Mouse (Mus musculus) inflammation-experienced regulatory T-cells, adult 6 months (primary cell): ENCODE measurements around the gene Man1a. TPM values are rescaled to one million over a fixed set of nuclear protein-coding genes. Genes with fewer than 3 reads are reported as not detected.

Experiments used
- ATAC-seq: one replicate; pipeline ENCODE4 v1.8.0; 2017
- polyA plus RNA-seq, 3 experiments: library from polyadenylated mRNA; unstranded; fragments of 100-300 nt; shearing (Covaris generic); gene quantifications; one replicate each; pipeline ENCODE4 v1.2.1; 2017

Gene Man1a
- polyA plus RNA-seq, 3 experiments from 2014 or later: 14.5 to 22.2 (median 20.0) TPM

GRCm38 (mm10) chr10:54013143-54013791 lies 63.1 kb downstream of the Man1a start:
- no peak for ATAC-seq

DNA sequence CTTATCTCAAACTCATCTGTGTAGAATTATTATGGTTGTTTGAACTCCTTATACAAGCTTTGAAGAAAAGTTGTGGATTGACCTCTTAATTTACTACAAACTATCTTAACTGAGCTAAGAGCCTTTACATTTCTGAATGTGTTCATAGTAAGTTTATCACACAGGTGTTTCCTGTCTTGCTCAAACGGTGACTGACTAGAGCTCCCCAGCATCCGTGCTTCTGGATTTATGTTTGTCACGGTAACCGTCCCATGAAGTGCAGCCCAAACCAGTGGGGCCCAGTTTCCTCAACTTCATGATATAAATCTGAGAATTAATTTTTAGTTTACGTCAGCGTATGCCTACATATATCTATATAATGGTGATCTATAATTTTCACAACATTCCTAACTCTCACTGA lies 67.3 kb downstream of the Man1a start:
- ATAC-seq: peak; percentile 66

- ATAC-seq: no peak
Measured at GRCm38 (mm10) chr10:54006868-54007267, 69.5 kb downstream of the Man1a start.

- ATAC-seq: peak; percentile 51
Measured at GRCm38 (mm10) chr10:54005847-54006246, 70.6 kb downstream of the Man1a start.

GRCm38 (mm10) chr10:54002936-54003335 lies 73.5 kb downstream of the Man1a start:
- ATAC-seq: no peak

GRCm38 (mm10) chr10:53997301-53997700 lies 79.1 kb downstream of the Man1a start:
- no peak for ATAC-seq

DNA sequence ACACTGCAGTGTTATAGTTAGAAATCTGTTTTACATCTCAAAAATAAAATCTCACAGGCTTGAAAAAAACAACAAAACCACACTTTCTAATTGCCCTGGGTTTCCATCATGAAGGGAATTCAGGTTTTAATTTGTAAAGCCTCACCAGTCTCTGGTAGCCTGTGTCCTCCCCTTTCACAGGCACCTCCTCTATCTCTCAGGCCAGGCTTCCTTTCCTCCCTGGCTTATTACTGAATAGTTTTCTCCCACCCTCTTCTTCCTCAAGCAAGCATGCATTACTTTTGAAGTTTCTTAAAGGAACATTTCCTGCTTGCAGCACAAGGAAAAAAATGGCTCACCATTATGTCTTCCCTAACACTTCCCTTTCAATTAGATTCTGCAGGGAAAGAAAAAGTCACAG lies 80.2 kb downstream of the Man1a start:
- no peak for ATAC-seq

DNA sequence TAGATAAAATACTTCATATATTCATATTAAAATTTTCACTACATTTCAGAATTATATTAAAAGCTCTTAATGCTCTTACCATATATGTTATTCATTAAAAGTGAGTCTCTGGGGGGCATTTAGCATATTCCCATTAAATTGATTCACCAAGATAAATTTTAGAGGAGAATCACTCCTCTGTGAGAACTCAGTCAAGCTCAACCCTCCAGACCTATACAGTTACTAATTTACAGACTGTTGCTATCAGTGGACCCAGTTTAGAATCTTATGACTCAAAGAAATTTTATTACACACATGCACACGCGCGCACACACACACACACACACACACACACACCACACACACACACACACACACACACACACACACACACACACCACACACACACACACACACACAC lies 81.8 kb downstream of the Man1a start:
- ATAC-seq: no peak

DNA sequence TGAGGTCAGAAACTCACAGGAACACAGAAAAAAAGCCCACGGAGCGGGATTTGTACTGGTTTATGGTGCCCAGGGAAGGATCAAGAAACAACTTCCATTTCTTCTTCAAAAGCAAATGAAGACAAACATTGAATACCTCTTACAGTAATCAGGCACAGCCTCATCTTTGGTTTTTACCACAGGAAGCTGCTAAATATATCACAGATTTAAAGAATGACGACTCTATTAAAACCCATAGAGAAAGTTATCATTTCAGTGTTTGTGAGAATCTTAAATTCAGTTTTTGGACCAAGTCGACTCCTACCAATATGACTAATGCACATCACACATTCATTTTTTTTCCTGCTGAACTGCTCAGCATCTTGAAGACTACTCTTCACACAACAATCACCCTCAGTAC lies 86.0 kb downstream of the Man1a start:
- ATAC-seq: peak; percentile 52

- peak; percentile 55 for ATAC-seq
Measured at GRCm38 (mm10) chr10:53984894-53985293, 91.5 kb downstream of the Man1a start.

- no peak for ATAC-seq
Measured at GRCm38 (mm10) chr10:53984086-53984485, 92.3 kb downstream of the Man1a start.

DNA sequence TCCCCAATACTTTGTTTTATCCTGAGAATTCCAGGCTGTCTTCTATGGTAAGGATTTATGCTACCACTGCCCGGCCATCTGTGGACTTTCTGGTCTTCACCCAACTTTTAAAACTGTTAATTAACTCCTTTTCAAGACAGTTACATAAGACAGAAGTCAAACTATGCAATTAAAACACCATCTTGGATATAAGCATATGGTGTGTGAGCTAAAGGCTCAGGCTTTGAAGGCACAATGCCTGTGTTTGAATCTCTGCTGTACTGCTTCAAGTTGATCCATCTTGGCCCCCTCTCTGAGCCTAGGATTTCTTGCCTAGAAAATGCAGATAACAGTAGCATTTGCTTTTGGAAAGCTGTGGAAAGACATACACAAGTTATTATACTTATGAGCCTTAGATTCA lies 97.8 kb downstream of the Man1a start:
- no peak for ATAC-seq

DNA sequence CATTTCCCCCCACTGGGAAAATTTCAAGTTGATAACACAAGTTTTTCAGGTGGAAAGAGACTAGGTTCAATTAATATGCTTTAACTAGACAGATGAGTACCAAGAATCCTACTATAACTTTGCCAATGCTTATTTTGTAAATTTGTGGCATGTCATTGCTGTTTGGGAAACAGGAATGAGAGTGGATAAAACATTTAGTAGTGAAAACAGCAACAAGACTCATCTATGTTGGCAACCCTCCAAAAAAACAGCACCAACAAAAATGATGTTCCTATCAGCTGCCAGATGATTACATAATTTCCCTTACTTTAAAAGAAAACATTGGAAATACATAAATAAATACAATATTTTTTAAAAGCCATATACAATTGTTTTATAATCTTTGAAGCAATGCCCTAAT lies 102.2 kb downstream of the Man1a start:
- no peak for ATAC-seq

DNA sequence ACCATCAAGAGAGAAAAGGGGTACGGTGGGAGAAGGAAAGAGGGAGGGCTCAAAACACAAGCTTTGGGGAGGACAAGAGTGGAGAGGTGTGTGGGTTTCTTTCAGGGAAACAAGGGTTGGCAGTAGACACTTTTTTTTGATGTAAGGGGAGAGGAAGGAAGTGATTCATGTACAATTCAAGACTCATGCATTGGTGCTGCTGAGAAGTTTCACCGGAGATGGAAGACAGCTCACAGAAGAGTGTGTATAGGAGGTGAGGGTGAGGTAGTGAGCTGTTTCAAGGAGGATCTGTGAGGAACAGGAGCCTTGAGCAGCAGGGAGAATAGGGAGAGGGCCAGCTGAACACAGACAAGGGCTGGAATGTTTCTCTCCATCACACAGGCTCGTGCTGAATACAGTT lies 116.7 kb downstream of the Man1a start:
- ATAC-seq: peak; percentile 61

DNA sequence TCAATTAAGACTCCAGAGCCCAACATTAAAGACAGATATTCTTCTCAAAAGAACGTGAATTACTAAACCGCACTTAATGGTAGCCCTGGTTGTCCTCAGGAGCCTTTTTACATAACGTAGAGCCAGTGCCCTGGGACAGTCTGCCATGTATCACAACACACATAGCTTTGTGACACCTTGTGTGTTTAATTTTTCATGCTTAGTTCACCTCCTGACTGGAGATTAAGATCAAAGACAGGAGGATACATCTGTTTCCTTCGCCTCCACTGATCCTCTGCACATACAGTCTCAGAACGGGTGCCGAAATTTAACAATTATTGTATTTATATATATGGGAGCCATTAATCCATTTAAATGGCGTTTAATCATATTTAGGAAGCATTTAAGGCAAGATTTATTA lies 134.8 kb downstream of the Man1a start:
- no peak for ATAC-seq

DNA sequence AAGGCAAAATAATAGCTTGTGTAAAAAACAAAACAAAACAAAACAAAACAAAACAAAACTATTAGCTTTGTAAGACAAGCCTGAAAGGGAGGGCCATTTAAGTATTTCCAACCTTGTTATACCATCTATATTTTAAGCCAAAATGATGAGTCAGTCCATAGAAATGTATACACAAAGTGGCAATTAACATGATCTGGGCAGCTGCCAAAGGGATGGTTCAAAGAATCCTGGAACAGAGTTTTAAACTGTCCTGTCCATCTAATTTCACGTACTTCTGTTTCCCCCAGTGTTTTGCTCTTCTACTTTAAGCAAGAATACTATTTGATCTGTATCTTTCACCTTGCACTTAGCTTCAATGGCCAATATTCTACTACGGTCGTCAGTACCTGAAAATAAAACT lies 138.2 kb downstream of the Man1a start:
- no peak for ATAC-seq

GRCm38 (mm10) chr10:53936078-53936477 lies 140.3 kb downstream of the Man1a start:
- no peak for ATAC-seq

GRCm38 (mm10) chr10:53929722-53930500 lies 146.5 kb downstream of the Man1a start:
- no peak for ATAC-seq

GRCm38 (mm10) chr10:53927904-53928303 lies 148.5 kb downstream of the Man1a start:
- ATAC-seq: no peak

GRCm38 (mm10) chr10:53925456-53925855 lies 151.0 kb downstream of the Man1a start:
- ATAC-seq: no peak

GRCm38 (mm10) chr10:53922236-53922635 lies 154.2 kb downstream of the Man1a start:
- no peak for ATAC-seq

GRCm38 (mm10) chr10:53917517-53917916 lies 158.9 kb downstream of the Man1a start:
- no peak for ATAC-seq

- no peak for ATAC-seq
Measured at GRCm38 (mm10) chr10:53915719-53916118, 160.7 kb downstream of the Man1a start.

DNA sequence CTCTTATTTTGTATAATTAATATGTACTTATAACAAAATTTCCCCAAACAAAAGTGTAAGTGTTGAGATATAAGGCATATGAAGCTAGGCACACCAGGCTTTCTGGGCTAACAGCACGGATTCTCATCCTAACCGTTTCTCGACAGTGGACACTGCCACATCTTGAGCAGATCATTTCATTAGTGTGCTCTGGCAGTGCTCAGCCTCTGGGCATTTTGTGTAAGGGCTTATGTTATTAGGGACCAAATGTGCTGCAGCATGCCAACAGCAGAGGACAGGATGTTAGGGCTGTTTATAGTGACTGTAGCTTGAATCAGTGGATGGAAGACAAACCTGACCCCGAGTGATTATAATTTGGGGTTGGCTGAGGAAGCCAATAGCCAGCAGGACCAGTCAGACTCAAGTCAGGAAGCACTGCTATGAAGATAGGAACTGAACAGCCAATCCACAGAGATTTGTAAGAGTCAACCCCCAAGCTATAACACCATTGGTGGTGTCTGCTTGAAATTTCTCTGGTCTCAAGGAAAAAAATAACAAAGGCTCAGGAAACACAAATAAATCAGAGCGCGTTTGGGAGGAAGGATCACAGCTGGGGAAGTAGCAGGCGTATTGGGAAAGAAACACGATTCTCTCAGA lies 161.3 kb downstream of the Man1a start:
- ATAC-seq: no peak
